Mouse (Mus musculus) E14TG2a.4 (cell line): ENCODE measurements around the gene Plin2.

Experiments used
- H3K27me3 ChIP-seq: 2 replicates; pipeline ENCODE4 v1.6.1; 2014; ENCODE audit warnings: low read length, control low read depth; ENCODE audit not compliant: insufficient read depth
- H3K36me3 ChIP-seq: 2 replicates; pipeline ENCODE4 v1.6.1; 2014; ENCODE audit warnings: low read length, control low read depth; ENCODE audit not compliant: insufficient read depth
- H3K4me1 ChIP-seq: replicated peaks from 2 replicates; pipeline ENCODE4 v1.6.1; 2014; ENCODE audit warnings: low read depth, low read length, control low read depth
- H3K4me3 ChIP-seq: replicated peaks from 2 replicates; pipeline ENCODE4 v1.5.1; 2014; ENCODE audit warnings: mild to moderate bottlenecking, low read length
- H3K9me3 ChIP-seq: 2 replicates; pipeline ENCODE4 v1.6.1; 2014; ENCODE audit warnings: low read length, control low read depth
- CTCF ChIP-seq: conservative IDR thresholded peaks from 2 replicates; pipeline ENCODE4 v1.5.1; 2014; ENCODE audit warnings: low read length
- NANOG ChIP-seq: IDR thresholded peaks from 2 replicates; pipeline ENCODE4 v1.6.1; 2014; ENCODE audit warnings: borderline replicate concordance, low read length, mixed read lengths
- POU5F1 ChIP-seq: IDR thresholded peaks from 2 replicates; pipeline ENCODE4 v1.6.1; 2014; ENCODE audit warnings: low read length, borderline replicate concordance

Plin2 gene

GRCm38 (mm10) chr4:86669780-86670201 is at the start of gene Plin2:
Plin2 (minus strand) TSS chr4:86670060.
- TF ChIP-seq NANOG (no peak), POU5F1 (no peak), CTCF (no peak)
- Histone ChIP-seq H3K36me3 (peaks cover 5% of the 10 kb centered on the region; the same call in 1 of the 2 replicates), H3K27me3 (no peaks in the 10 kb centered on the region), H3K4me3 (peak within 1 kb of the TSS; percentile 80), H3K9me3 (no peaks in the 10 kb centered on the region), H3K4me1 (peaks cover 62% of the 10 kb centered on the region)

GRCm38 (mm10) chr4:86718878-86719577 is 49.2 kb upstream of the Plin2 start:
- no peak for TF ChIP-seq POU5F1
- no peak for TF ChIP-seq CTCF
- no peak for TF ChIP-seq NANOG
- no peaks in the 10 kb centered on the region for H3K36me3 ChIP-seq
- H3K9me3 ChIP-seq = no peaks in the 10 kb centered on the region
- H3K4me1 ChIP-seq = no peaks in the 10 kb centered on the region
- no peak overlapping the region for H3K4me3 ChIP-seq
- H3K27me3 ChIP-seq = no peaks in the 10 kb centered on the region

- Histone ChIP-seq H3K4me3 (no peak overlapping the region), H3K9me3 (no peaks in the 10 kb centered on the region), H3K36me3 (no peaks in the 10 kb centered on the region), H3K4me1 (peaks cover 12% of the 10 kb centered on the region), H3K27me3 (no peaks in the 10 kb centered on the region)
- TF ChIP-seq POU5F1 (no peak), CTCF (no peak), NANOG (no peak)
Measured at GRCm38 (mm10) chr4:86717176-86717575, 47.3 kb upstream of the Plin2 start.

- Histone ChIP-seq H3K36me3 (no peaks in the 10 kb centered on the region), H3K4me1 (peaks cover 23% of the 10 kb centered on the region), H3K9me3 (no peaks in the 10 kb centered on the region), H3K4me3 (no peak overlapping the region), H3K27me3 (no peaks in the 10 kb centered on the region)
- TF ChIP-seq CTCF (no peak), NANOG (no peak), POU5F1 (no peak)
Measured at GRCm38 (mm10) chr4:86715341-86715740, 45.5 kb upstream of the Plin2 start.

- TF ChIP-seq NANOG (peak; percentile 63), POU5F1 (no peak)
- Histone ChIP-seq H3K36me3 (no peaks in the 10 kb centered on the region), H3K9me3 (no peaks in the 10 kb centered on the region), H3K27me3 (no peaks in the 10 kb centered on the region), H3K4me3 (no peak overlapping the region), H3K4me1 (peaks cover 30% of the 10 kb centered on the region)
Measured at GRCm38 (mm10) chr4:86713518-86713917, 43.7 kb upstream of the Plin2 start.

DNA sequence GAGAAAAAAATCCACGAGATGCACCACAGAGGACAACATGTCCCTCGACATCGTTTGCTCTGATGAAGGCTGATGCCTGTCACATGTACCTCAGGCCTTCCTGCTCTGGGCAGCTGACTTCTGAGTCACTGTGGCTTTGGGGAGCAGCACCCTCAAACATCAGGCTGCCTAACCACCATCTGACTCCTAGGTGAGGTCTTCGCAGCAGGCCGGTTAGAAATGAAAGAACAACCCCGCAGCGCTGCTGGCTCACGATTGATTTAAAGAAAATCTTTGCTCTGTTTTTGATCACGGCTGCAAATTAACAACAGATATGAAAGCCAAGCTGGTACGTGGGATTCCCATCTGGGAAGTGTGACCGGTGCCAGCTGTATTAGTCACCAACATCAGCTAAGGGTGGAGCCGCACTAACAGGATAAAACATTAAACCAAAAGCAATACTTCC is 42.9 kb upstream of the Plin2 start:
- no peaks in the 10 kb centered on the region for H3K9me3 ChIP-seq
- peaks cover 30% of the 10 kb centered on the region for H3K4me1 ChIP-seq
- TF ChIP-seq NANOG (no peak), CTCF (no peak), POU5F1 (no peak)

DNA sequence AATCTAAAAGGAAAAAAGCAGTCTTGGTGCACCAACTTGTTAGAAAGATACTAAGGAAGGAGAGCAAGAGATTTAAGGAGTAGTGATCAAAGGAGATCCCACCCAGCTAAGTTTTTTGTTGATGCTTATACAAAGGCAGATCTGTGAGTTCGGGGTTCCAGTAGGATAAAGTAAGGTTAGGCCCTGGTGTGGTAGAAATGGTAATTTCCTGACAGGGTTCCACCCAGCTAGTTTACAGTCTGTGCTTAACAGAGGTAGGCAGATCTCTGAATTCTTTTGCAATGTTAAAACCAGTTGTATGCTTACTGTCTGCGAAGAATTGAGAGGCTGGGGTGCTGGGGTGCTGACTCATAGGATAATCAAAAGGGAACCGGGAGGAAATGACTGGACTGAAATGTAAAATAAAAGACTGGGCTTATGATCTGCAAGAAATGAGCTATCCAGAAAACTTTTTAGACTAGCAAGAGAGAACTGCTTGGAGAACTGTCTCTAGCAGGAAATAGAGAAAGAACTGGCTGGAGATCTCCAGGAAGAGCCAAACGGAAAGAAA is 40.9 kb upstream of the Plin2 start:
- Histone ChIP-seq H3K4me3 (no peak overlapping the region), H3K36me3 (no peaks in the 10 kb centered on the region), H3K27me3 (no peaks in the 10 kb centered on the region), H3K9me3 (no peaks in the 10 kb centered on the region), H3K4me1 (peaks cover 30% of the 10 kb centered on the region)
- TF ChIP-seq POU5F1 (no peak), NANOG (no peak), CTCF (no peak)

More for the DNA sequence above, 42.9 kb upstream of the Plin2 start:
- Histone ChIP-seq H3K27me3 (no peaks in the 10 kb centered on the region), H3K4me3 (no peak overlapping the region), H3K36me3 (no peaks in the 10 kb centered on the region)

- Histone ChIP-seq H3K36me3 (no peaks in the 10 kb centered on the region), H3K9me3 (no peaks in the 10 kb centered on the region), H3K27me3 (no peaks in the 10 kb centered on the region), H3K4me1 (peaks cover 30% of the 10 kb centered on the region), H3K4me3 (no peak overlapping the region)
- TF ChIP-seq POU5F1 (no peak), CTCF (no peak)
Measured at GRCm38 (mm10) chr4:86710034-86710650, 40.3 kb upstream of the Plin2 start.

GRCm38 (mm10) chr4:86708801-86709200 is 38.9 kb upstream of the Plin2 start:
- TF ChIP-seq NANOG = no peak
- TF ChIP-seq POU5F1 = no peak
- TF ChIP-seq CTCF = no peak

More at GRCm38 (mm10) chr4:86708801-86709200, 38.9 kb upstream of the Plin2 start:
- Histone ChIP-seq H3K4me1 (peaks cover 30% of the 10 kb centered on the region), H3K27me3 (no peaks in the 10 kb centered on the region), H3K9me3 (no peaks in the 10 kb centered on the region; the same call in 1 of the 2 replicates), H3K4me3 (no peak overlapping the region), H3K36me3 (no peaks in the 10 kb centered on the region)
